Comparison of ENCODE assay signal across 7 mouse cellular contexts in the genomic region with DNA sequence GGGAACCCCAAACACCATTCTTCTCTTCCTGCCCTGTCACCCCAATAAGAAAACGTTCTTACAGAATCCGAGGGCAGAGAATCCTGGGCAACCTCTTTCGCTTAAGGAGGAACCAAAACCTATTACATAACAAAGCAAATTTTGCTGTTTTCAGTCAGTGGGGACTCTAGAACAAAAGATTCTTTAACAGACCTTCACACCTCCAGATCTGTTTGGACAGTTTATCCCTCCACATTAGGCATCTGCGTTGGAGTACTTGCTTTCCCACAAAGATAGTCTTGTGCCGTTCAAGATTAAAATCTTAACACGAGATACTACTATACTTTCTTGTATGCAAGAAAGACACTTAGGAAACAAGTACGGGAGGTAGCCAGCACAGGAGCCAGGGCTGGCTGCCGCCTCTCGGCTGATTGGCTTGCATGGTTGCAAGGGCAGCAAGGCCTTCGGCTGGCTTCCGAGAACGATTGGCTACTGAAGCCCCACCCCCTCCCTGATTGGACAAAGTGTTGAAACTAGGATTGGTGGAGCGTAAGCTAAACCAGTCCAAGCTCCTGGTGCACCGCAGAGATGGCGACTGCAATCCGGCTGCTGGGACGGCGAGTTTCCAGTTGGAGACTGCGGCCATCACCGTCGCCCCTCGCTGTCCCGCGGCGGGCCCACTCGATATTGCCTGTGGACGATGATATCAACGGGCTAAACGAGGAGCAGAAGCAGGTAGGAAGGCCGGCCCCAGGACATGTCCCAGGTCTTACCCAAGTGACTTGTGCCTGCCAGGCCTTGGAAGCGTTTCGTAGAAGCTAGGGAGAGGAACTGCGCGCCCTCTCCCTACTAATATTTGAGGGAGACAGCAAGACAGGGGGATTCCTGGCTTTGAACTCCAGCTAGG. TPM values are rescaled to one million over a fixed set of nuclear protein-coding genes. Genes with fewer than 3 reads are reported as not detected.
DNase-seq lines count a peak whose midpoint lies in the region; ATAC-seq lines count a peak whose summit lies in the region.

A gene (plus strand): TSS at position 501 of the 886 bp plus-strand sequence.

- no peaks in the 10 kb centered on the region for H3K9me3 ChIP-seq in embryonic facial prominence, embryonic 12.5 days
- H3K9me3 ChIP-seq in limb, embryonic 11.5 days (ENCODE audit: control insufficient read depth, low read length) = no peaks in the 10 kb centered on the region
- H3K9me3 ChIP-seq in midbrain, embryonic 14.5 days (ENCODE audit: control insufficient read depth, low read length) = no peaks in the 10 kb centered on the region

- H3K4me1 ChIP-seq in embryonic facial prominence, embryonic 12.5 days = peaks cover 10% of the 10 kb centered on the region
- no peaks in the 10 kb centered on the region for H3K4me1 ChIP-seq in limb, embryonic 11.5 days (ENCODE audit: control insufficient read depth, insufficient read depth, low read length)
- peaks cover 11% of the 10 kb centered on the region; the same call in 1 of the 2 replicates for H3K4me1 ChIP-seq in midbrain, embryonic 14.5 days (ENCODE audit: control insufficient read depth, insufficient read depth, low read length)

- H3K27ac ChIP-seq in embryonic facial prominence, embryonic 12.5 days = peak within 1 kb of the TSS; percentile 54; the same call in 1 of the 2 replicates
- no peak within 1 kb of the TSS; the same call in 1 of the 2 replicates for H3K27ac ChIP-seq in limb, embryonic 11.5 days (replicated peaks; ENCODE audit: low read depth, low read length)
- peak within 1 kb of the TSS; percentile 68 for H3K27ac ChIP-seq in midbrain, embryonic 14.5 days (replicated peaks; ENCODE audit: low read depth, low read length)

- peak within 1 kb of the TSS; percentile 78 for H3K4me2 ChIP-seq in embryonic facial prominence, embryonic 12.5 days (replicated peaks)
- H3K4me2 ChIP-seq in limb, embryonic 11.5 days (ENCODE audit: low read depth, severe bottlenecking) = peak within 1 kb of the TSS; percentile 56
- H3K4me2 ChIP-seq in midbrain, embryonic 14.5 days (ENCODE audit: low read length) = peak within 1 kb of the TSS; percentile 81

- peak within 1 kb of the TSS; percentile 82 for H3K9ac ChIP-seq in embryonic facial prominence, embryonic 12.5 days
- H3K9ac ChIP-seq in limb, embryonic 11.5 days (ENCODE audit: low read length) = peak within 1 kb of the TSS; percentile 58
- peak within 1 kb of the TSS; percentile 69 for H3K9ac ChIP-seq in midbrain, embryonic 14.5 days (replicated peaks; ENCODE audit: low read length)

- peak; percentile 98 for ATAC-seq in embryonic facial prominence, embryonic 12.5 days (ENCODE audit: insufficient number of reproducible peaks, insufficient read depth, low FRiP score, low TSS enrichment)
- peak; percentile 99 for ATAC-seq in limb, embryonic 11.5 days (ENCODE audit: insufficient number of reproducible peaks, low FRiP score, low TSS enrichment, low read depth)
- peak; percentile 100 for ATAC-seq in midbrain, embryonic 14.5 days (ENCODE audit: low FRiP score, low TSS enrichment)

- H3K27me3 ChIP-seq in embryonic facial prominence, embryonic 12.5 days = no peaks in the 10 kb centered on the region
- H3K27me3 ChIP-seq in limb, embryonic 11.5 days (ENCODE audit: control insufficient read depth, insufficient read depth, low read length) = no peaks in the 10 kb centered on the region
- H3K27me3 ChIP-seq in midbrain, embryonic 14.5 days (ENCODE audit: control insufficient read depth, insufficient read depth, low read length) = no peaks in the 10 kb centered on the region

- H3K36me3 ChIP-seq in embryonic facial prominence, embryonic 12.5 days = peaks cover 21% of the 10 kb centered on the region
- H3K36me3 ChIP-seq in limb, embryonic 11.5 days (ENCODE audit: control insufficient read depth, insufficient read depth, low read length) = no peaks in the 10 kb centered on the region
- H3K36me3 ChIP-seq in midbrain, embryonic 14.5 days (ENCODE audit: control insufficient read depth, insufficient read depth, low read length) = no peaks in the 10 kb centered on the region

- H3K4me3 ChIP-seq in embryonic facial prominence, embryonic 12.5 days = peak within 1 kb of the TSS; percentile 66
- H3K4me3 ChIP-seq in limb, embryonic 11.5 days (ENCODE audit: low read depth, low read length) = peak within 1 kb of the TSS; percentile 53
- H3K4me3 ChIP-seq in midbrain, embryonic 14.5 days (replicated peaks; ENCODE audit: low read depth, low read length) = peak within 1 kb of the TSS; percentile 61

- under 1% methylated on average over 34 of the region's 34 CpGs for WGBS in embryonic facial prominence, embryonic 12.5 days
- 1% methylated on average over 34 of the region's 34 CpGs for WGBS in limb, embryonic 11.5 days
- WGBS in midbrain, embryonic 14.5 days = under 1% methylated on average over 34 of the region's 34 CpGs

- DNase-seq in adrenal gland, postnatal 25 days = peak; percentile 91
- DNase-seq in heart, adult 11 months = peak; percentile 100
- DNase-seq in kidney, adult 18-20 months = peak; percentile 92
- DNase-seq in limb, embryonic 11.5 days (ENCODE audit: low spot score) = peak; percentile 92
- peak; percentile 97 for DNase-seq in midbrain, embryonic 14.5 days
- peak; percentile 76 to 80 for DNase-seq in spleen, adult 18-20 months

RNA-seq across cellular contexts. Expression of the gene that starts here (rescaled TPM):
- 342 and 470 TPM in 2 replicates for total RNA-seq in adrenal gland, postnatal 25 days (2021)
- 81.4 and 87.0 TPM in 2 replicates for polyA plus RNA-seq in embryonic facial prominence, embryonic 12.5 days (2016; fragmentation: Nextera tagmentation; extraction: Ambion mirVana)
- 75.1 and 75.4 TPM in 2 replicates for polyA plus RNA-seq in limb, embryonic 11.5 days (2014; fragmentation: Nextera tagmentation; extraction: Ambion mirVana)
- polyA plus RNA-seq in midbrain, embryonic 14.5 days (2014; fragmentation: Nextera tagmentation; extraction: Ambion mirVana) = 32.0 and 33.8 TPM in 2 replicates
